Mouse (Mus musculus) CH12.LX (cell line): ENCODE measurements around the gene Psmd14. TPM values are rescaled to one million over a fixed set of nuclear protein-coding genes. Genes with fewer than 3 reads are reported as not detected.

ENCODE experiments used
- DNase-seq: peaks from one replicate; pipeline ENCODE4 v3.0.0-alpha.2; 2013; ENCODE audit errors: extremely low read depth
- H3K27ac ChIP-seq: 2 replicates; pipeline ENCODE4 v1.5.1; 2012; ENCODE audit warnings: low read depth, mild to moderate bottlenecking, control low read depth, moderate library complexity; ENCODE audit not compliant: insufficient read depth
- H3K27me3 ChIP-seq: replicated peaks from 2 replicates; pipeline ENCODE3; 2012; ENCODE audit warnings: inconsistent platforms
- H3K36me3 ChIP-seq, 2 experiments: replicated peaks in 1 of 2; 2 replicates each; pipeline versions ENCODE3 to v1.6.1; 2012; ENCODE audit warnings: inconsistent platforms in 1 of 2, low read length in 1 of 2, mild to moderate bottlenecking in 1 of 2, mixed read lengths in 1 of 2, moderate library complexity in 1 of 2; ENCODE audit not compliant: control insufficient read depth in 1 of 2, insufficient read depth in 1 of 2
- H3K4me1 ChIP-seq, 2 experiments: 2 replicates each; pipeline ENCODE4 v1.6.1; 2012; ENCODE audit warnings: inconsistent platforms in 1 of 2, moderate library complexity in 1 of 2; ENCODE audit not compliant: insufficient read depth in 2 of 2, control insufficient read depth in 1 of 2
- H3K4me2 ChIP-seq: 2 replicates; pipeline ENCODE4 v1.6.1; 2012; ENCODE audit warnings: low read depth, mild to moderate bottlenecking, control low read depth; ENCODE audit not compliant: poor library complexity, insufficient read depth, severe bottlenecking
- H3K4me3 ChIP-seq, 3 experiments: fragments of 150-350 bp in 1 of 3; sonication (generic) in 1 of 3; replicated peaks in 1 of 3; 2 replicates each; pipeline versions ENCODE3 to v1.5.1; 2011 to 2012; ENCODE audit warnings: low read depth in 2 of 3, low read length in 2 of 3, mild to moderate bottlenecking in 2 of 3, moderate library complexity in 2 of 3, control low read depth in 1 of 3, improper control_type of control experiment in 1 of 3, inconsistent platforms in 1 of 3, mixed read lengths in 1 of 3; ENCODE audit not compliant: poor library complexity in 1 of 3
- H3K79me2 ChIP-seq: replicated peaks from 2 replicates; pipeline ENCODE4 v1.6.1; 2012; ENCODE audit warnings: mild to moderate bottlenecking, moderate library complexity; ENCODE audit not compliant: control insufficient read depth, poor library complexity, insufficient read depth, severe bottlenecking; ENCODE audit errors: extremely low read depth
- H3K9ac ChIP-seq: 2 replicates; pipeline ENCODE4 v1.6.1; 2012; ENCODE audit warnings: low read depth, mild to moderate bottlenecking, control low read depth, moderate library complexity; ENCODE audit not compliant: insufficient read depth
- H3K9me3 ChIP-seq: replicated peaks from 2 replicates; pipeline ENCODE3; 2012; ENCODE audit warnings: low read length, inconsistent platforms, mixed read lengths
- BHLHE40 ChIP-seq: IDR thresholded peaks from 2 replicates; pipeline ENCODE4 v1.6.1; 2011; ENCODE audit warnings: mild to moderate bottlenecking, low read depth, low read length, improper control_type of control experiment
- CHD1 ChIP-seq: IDR thresholded peaks from 2 replicates; pipeline ENCODE4 v1.6.1; 2012; ENCODE audit warnings: low read depth, low read length, improper control_type of control experiment, inconsistent platforms
- CHD2 ChIP-seq: IDR thresholded peaks from 2 replicates; pipeline ENCODE4 v1.6.1; 2011; ENCODE audit warnings: low read length, improper control_type of control experiment
- CTCF ChIP-seq, 2 experiments: IDR thresholded peaks in 1 of 2; conservative IDR thresholded peaks in 1 of 2; 2 replicates each; pipeline ENCODE4 v1.5.1; 2011 to 2012; ENCODE audit warnings: low read depth in 2 of 2, low read length in 2 of 2, improper control_type of control experiment in 1 of 2, inconsistent platforms in 1 of 2, mild to moderate bottlenecking in 1 of 2, moderate library complexity in 1 of 2
- ELF1 ChIP-seq: IDR thresholded peaks from 2 replicates; pipeline ENCODE4 v1.6.1; 2014; ENCODE audit warnings: low read depth, mild to moderate bottlenecking, inconsistent platforms, low read length, improper control_type of control experiment
- EP300 ChIP-seq: IDR thresholded peaks from 2 replicates; pipeline ENCODE4 v1.6.1; 2011; ENCODE audit warnings: low read length, improper control_type of control experiment
- ETS1 ChIP-seq: conservative IDR thresholded peaks from 2 replicates; pipeline ENCODE4 v1.6.1; 2012; ENCODE audit warnings: low read depth, mild to moderate bottlenecking, inconsistent platforms, low read length, improper control_type of control experiment, moderate library complexity
- GABPA ChIP-seq: IDR thresholded peaks from 2 replicates; pipeline ENCODE4 v1.6.1; 2012; ENCODE audit warnings: low read depth, low read length, improper control_type of control experiment, inconsistent platforms; ENCODE audit not compliant: insufficient replicate concordance
- HCFC1 ChIP-seq: IDR thresholded peaks from 2 replicates; pipeline ENCODE4 v1.6.1; 2012; ENCODE audit warnings: low read depth, mild to moderate bottlenecking, inconsistent platforms, low read length, improper control_type of control experiment
- IRF4 ChIP-seq: IDR thresholded peaks from 2 replicates; pipeline ENCODE4 v1.6.1; 2014; ENCODE audit warnings: low read depth, mild to moderate bottlenecking, inconsistent platforms, low read length, improper control_type of control experiment
- JUN ChIP-seq: IDR thresholded peaks from 2 replicates; pipeline ENCODE4 v1.6.1; 2011; ENCODE audit warnings: low read depth, mild to moderate bottlenecking, low read length, improper control_type of control experiment, moderate library complexity; ENCODE audit not compliant: insufficient read depth
- MAFK ChIP-seq: IDR thresholded peaks from 2 replicates; pipeline ENCODE4 v1.6.1; 2011; ENCODE audit warnings: low read length, improper control_type of control experiment; ENCODE audit not compliant: insufficient replicate concordance
- MAX ChIP-seq: IDR thresholded peaks from 2 replicates; pipeline ENCODE4 v1.6.1; 2011; ENCODE audit warnings: low read length, improper control_type of control experiment
- MEF2A ChIP-seq: IDR thresholded peaks from 2 replicates; pipeline ENCODE4 v1.6.1; 2014; ENCODE audit warnings: low read depth, mild to moderate bottlenecking, inconsistent platforms, low read length, improper control_type of control experiment, borderline replicate concordance
- MXI1 ChIP-seq: IDR thresholded peaks from 2 replicates; pipeline ENCODE4 v1.6.1; 2011; ENCODE audit warnings: mild to moderate bottlenecking, low read depth, low read length, improper control_type of control experiment
- NELFE ChIP-seq: IDR thresholded peaks from 2 replicates; pipeline ENCODE4 v1.6.1; 2011; ENCODE audit warnings: low read depth, low read length, improper control_type of control experiment
- NRF1 ChIP-seq: IDR thresholded peaks from 2 replicates; pipeline ENCODE4 v1.6.1; 2014; ENCODE audit warnings: low read depth, mild to moderate bottlenecking, inconsistent platforms, low read length, improper control_type of control experiment, moderate library complexity
- PAX5 ChIP-seq: IDR thresholded peaks from 2 replicates; pipeline ENCODE4 v1.6.1; 2012; ENCODE audit warnings: low read length, inconsistent platforms, mixed read lengths
- POLR2A ChIP-seq: IDR thresholded peaks from 2 replicates; pipeline ENCODE4 v1.6.1; 2011; ENCODE audit warnings: low read depth, mild to moderate bottlenecking, improper control_type of control experiment, low read length
- RAD21 ChIP-seq: IDR thresholded peaks from 2 replicates; pipeline ENCODE4 v1.6.1; 2011; ENCODE audit warnings: low read depth, mild to moderate bottlenecking, low read length, improper control_type of control experiment, moderate library complexity
- SIN3A ChIP-seq: IDR thresholded peaks from 2 replicates; pipeline ENCODE4 v1.6.1; 2012; ENCODE audit warnings: low read length, improper control_type of control experiment, inconsistent platforms
- TCF12 ChIP-seq: IDR thresholded peaks from 2 replicates; pipeline ENCODE4 v1.6.1; 2014; ENCODE audit warnings: low read depth, mild to moderate bottlenecking, inconsistent platforms, low read length, improper control_type of control experiment
- UBTF ChIP-seq: IDR thresholded peaks from 2 replicates; pipeline ENCODE4 v1.6.1; 2012; ENCODE audit warnings: low read depth, mild to moderate bottlenecking, inconsistent platforms, low read length, improper control_type of control experiment, moderate library complexity
- ZC3H11A ChIP-seq: IDR thresholded peaks from 2 replicates; pipeline ENCODE4 v1.6.1; 2012; ENCODE audit warnings: low read depth, mild to moderate bottlenecking, inconsistent platforms, low read length, improper control_type of control experiment
- ZKSCAN1 ChIP-seq: IDR thresholded peaks from 2 replicates; pipeline ENCODE4 v1.6.1; 2012; ENCODE audit warnings: low read depth, inconsistent platforms, low read length, improper control_type of control experiment, borderline replicate concordance
- dilution Hi-C: fragments of 300-500 bp; cut with MboI; formaldehyde crosslinking; loops from 2 replicates; pipeline ENCODE4 v1.14.3; 2020; ENCODE audit warnings: low sequenced_read_pairs; ENCODE audit not compliant: extremely low pct_unique_long_range_greater_than_20kb, extremely low pct_ligation_motif_present
- in situ Hi-C: fragments of 300-500 bp; cut with MboI; formaldehyde crosslinking; loops from 3 replicates; pipeline ENCODE4 v1.14.3; 2019; ENCODE audit warnings: low sequenced_read_pairs, low pct_ligation_motif_present, low pct_unique_long_range_greater_than_20kb, mixed read lengths
- polyA plus RNA-seq: library from polyadenylated mRNA; unstranded; fragments of >175 nt; gene quantifications from 2 replicates; pipeline ENCODE4 v1.2.1, GENCODE M21; 2012; ENCODE audit warnings: low read depth; ENCODE audit not compliant: insufficient read length
- total RNA-seq, 2 experiments: library from RNA; depleted of rRNA; stranded (reverse); fragments of 300-350 nt in 1 of 2; fragments of >200 nt in 1 of 2; gene quantifications; 2 replicates each; pipeline ENCODE4 v1.2.3; 2012 to 2014

Gene Psmd14
- total and polyA plus RNA-seq, 3 experiments: 159 to 418 (median 267) TPM

DNA sequence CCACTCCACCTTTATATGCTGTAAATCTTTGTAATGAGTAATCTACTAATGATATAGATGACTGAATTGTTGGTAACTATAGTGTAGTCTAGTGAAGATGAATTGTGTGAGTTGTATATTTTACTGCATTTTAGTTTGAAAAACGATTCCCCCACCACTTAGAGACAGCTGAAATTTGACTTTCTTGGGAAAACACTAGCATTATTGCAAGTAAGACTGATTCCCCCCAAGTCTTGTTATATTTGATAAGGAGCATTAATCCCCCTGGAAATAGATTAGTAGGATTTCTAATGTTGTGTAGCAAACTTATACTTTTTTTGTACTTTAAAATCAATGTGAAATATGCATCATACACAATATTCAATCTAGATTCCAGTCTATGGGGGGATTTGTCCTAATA, 102.0 kb downstream of the Psmd14 start:
- Histone ChIP-seq H3K79me2 (no peaks in the 10 kb centered on the region), H3K9ac (no peak overlapping the region), H3K27ac (no peak overlapping the region), H3K4me2 (no peak overlapping the region), H3K4me3 (no peak overlapping the region), H3K27me3 (no peaks in the 10 kb centered on the region), H3K36me3 (peaks cover 9 to 12% of the 10 kb centered on the region in 2 experiments), H3K4me1 (peaks cover 0 to 4% of the 10 kb centered on the region in 2 experiments; a peak in 2 of 4 replicates), H3K9me3 (peaks cover 23% of the 10 kb centered on the region)
- DNase-seq: no peak
- TF ChIP-seq MAFK: no peak
- no peak for TF ChIP-seq MEF2A
- TF ChIP-seq ETS1: no peak
- TF ChIP-seq TCF12: no peak
- no peak for TF ChIP-seq ZKSCAN1
- no peak for TF ChIP-seq NRF1
- no peak for TF ChIP-seq MAX
- no peak for TF ChIP-seq GABPA
- TF ChIP-seq HCFC1: no peak
- no peak for TF ChIP-seq SIN3A
- TF ChIP-seq RAD21: no peak
- no peak for TF ChIP-seq MXI1
- TF ChIP-seq EP300: no peak
- TF ChIP-seq CHD2: no peak
- TF ChIP-seq UBTF: no peak
- in situ Hi-C loops: no loop called here
- dilution Hi-C loops: no loop called here

DNA sequence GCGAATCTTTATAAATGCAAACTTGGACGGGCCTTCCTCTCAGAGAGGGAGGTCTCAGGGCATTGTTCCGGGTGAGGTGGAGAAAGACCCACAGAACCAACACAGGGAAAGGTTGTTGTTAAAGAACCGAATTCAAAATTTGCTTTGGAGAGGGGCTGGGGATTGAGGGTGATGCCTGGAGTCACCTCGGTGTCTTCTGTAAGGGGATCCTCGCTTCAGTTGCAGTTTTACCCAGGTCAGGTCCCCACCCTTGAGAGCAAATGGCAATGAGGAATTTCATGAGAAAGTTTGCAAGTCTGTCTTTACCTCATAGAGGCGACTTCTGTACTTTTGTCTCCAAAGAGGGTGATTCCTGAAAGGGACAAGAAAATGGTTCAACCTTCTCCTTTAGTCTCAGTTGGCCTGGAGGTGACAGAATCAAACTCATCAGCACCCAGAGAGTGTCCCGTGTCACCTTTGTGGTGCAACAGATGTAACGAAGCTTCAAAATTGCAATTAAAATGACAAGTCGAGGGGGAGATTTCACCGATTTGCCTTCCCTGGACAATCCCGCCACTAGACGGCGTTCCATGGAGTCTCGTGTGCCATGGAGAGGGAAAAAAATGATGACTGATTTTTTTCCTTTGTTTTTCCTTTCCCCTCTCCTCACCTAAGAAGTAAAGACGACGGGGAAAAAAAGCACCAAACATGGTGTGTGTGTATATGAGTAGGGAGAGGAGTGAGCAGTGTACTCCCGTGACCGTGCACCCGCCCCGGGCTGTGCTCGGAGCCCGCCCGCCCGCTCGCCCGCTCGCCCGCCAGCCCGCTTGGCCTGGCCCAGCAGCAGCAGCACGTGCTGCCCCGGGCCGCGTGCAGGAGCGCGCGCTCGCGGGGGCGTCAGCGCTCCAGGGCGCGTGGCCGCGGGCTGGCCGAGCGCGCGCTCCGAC, 103.3 kb downstream of the Psmd14 start:
- Histone ChIP-seq H3K9ac (no peak overlapping the region), H3K4me3 (no peak overlapping the region), H3K4me1 (no peaks in the 10 kb centered on the region), H3K36me3 (peaks cover 9 to 12% of the 10 kb centered on the region in 2 experiments), H3K27me3 (no peaks in the 10 kb centered on the region), H3K9me3 (peaks cover 23% of the 10 kb centered on the region), H3K4me2 (no peak overlapping the region), H3K27ac (no peak overlapping the region)
- in situ Hi-C loops: no loop called here
- DNase-seq: no peak
- dilution Hi-C loops: no loop called here
- TF ChIP-seq CHD2 (no peak), ZKSCAN1 (no peak), SIN3A (no peak), MAX (no peak), EP300 (no peak), BHLHE40 (no peak), PAX5 (no peak), NELFE (no peak), POLR2A (no peak), HCFC1 (no peak), IRF4 (no peak), ELF1 (no peak), CTCF (conservative IDR thresholded peaks at IDR 0.05 in 1 of 2, IDR thresholded peaks at IDR 0.05 in 1 of 2; ENCODE audit: low read depth in 2 of 2, low read length in 2 of 2) (no peak), ZC3H11A (no peak), MAFK (no peak), UBTF (no peak), ETS1 (no peak), CHD1 (no peak), GABPA (no peak), JUN (no peak)
- TF ChIP-seq, all 38 proteins: peak for 0
- no peaks in the 10 kb centered on the region for H3K79me2 ChIP-seq
